Mouse (Mus musculus): Measurements from ENCODE around the gene Hus1. TPM values are rescaled to one million over a fixed set of nuclear protein-coding genes. Genes with fewer than 3 reads are reported as not detected.

The Hus1 gene
- polyA plus RNA-seq, 1 experiment from 2014 or later, result 20.5 TPM

GRCm38 (mm10) chr11:8988084-8988483, 22.9 kb downstream of the Hus1 start:
- 83% methylated on average over 4 of the region's 4 CpGs for WGBS
- no peak overlapping the region for H3K27ac ChIP-seq (ENCODE audit: low read length)
- no peak overlapping the region for H3K4me3 ChIP-seq (ENCODE audit: low read length)
- H3K4me1 ChIP-seq (ENCODE audit: insufficient read depth, low read length), result no peaks in the 10 kb centered on the region
- 0 out of 2 replicates have a peak, but pooled peaks cover 3% of the 10 kb centered on the region for H3K9me3 ChIP-seq (ENCODE audit: low read length)
- no peak overlapping the region for H3K4me2 ChIP-seq (replicated peaks; ENCODE audit: low read depth, low read length)
- no peak overlapping the region for H3K9ac ChIP-seq (replicated peaks; ENCODE audit: low read length)
- ATAC-seq (ENCODE audit: low FRiP score, low TSS enrichment), result no peak
- H3K36me3 ChIP-seq (ENCODE audit: insufficient read depth, low read length), result peaks cover 20% of the 10 kb centered on the region
- H3K27me3 ChIP-seq (ENCODE audit: insufficient read depth, low read length), result no peaks in the 10 kb centered on the region

GRCm38 (mm10) chr11:8986058-8986457, 24.9 kb downstream of the Hus1 start:
- no peak for ATAC-seq (ENCODE audit: low FRiP score, low TSS enrichment)
- peaks cover 3% of the 10 kb centered on the region for H3K36me3 ChIP-seq (ENCODE audit: insufficient read depth, low read length)
- H3K27me3 ChIP-seq (ENCODE audit: insufficient read depth, low read length), result no peaks in the 10 kb centered on the region
- no peaks in the 10 kb centered on the region for H3K9me3 ChIP-seq (ENCODE audit: low read length)
- H3K4me2 ChIP-seq (replicated peaks; ENCODE audit: low read depth, low read length), result no peak overlapping the region
- H3K9ac ChIP-seq (replicated peaks; ENCODE audit: low read length), result no peak overlapping the region
- no peak overlapping the region for H3K4me3 ChIP-seq (ENCODE audit: low read length)
- no peaks in the 10 kb centered on the region for H3K4me1 ChIP-seq (ENCODE audit: insufficient read depth, low read length)
- H3K27ac ChIP-seq (ENCODE audit: low read length), result peak overlapping the region; percentile 1; the same call in 1 of the 2 replicates

- no peak overlapping the region for H3K4me2 ChIP-seq (replicated peaks; ENCODE audit: low read depth, low read length)
- no peaks in the 10 kb centered on the region for H3K4me1 ChIP-seq (ENCODE audit: insufficient read depth, low read length)
- ATAC-seq (ENCODE audit: low FRiP score, low TSS enrichment), result no peak
- 42% methylated on average over 6 of the region's 6 CpGs for WGBS
- H3K27me3 ChIP-seq (ENCODE audit: insufficient read depth, low read length), result no peaks in the 10 kb centered on the region
- no peak overlapping the region for H3K27ac ChIP-seq (ENCODE audit: low read length)
- H3K9me3 ChIP-seq (ENCODE audit: low read length), result no peaks in the 10 kb centered on the region
- H3K4me3 ChIP-seq (ENCODE audit: low read length), result no peak overlapping the region
- H3K9ac ChIP-seq (replicated peaks; ENCODE audit: low read length), result no peak overlapping the region
- no peaks in the 10 kb centered on the region for H3K36me3 ChIP-seq (ENCODE audit: insufficient read depth, low read length)
Observed at GRCm38 (mm10) chr11:8983237-8983861, 27.6 kb downstream of the Hus1 start.

GRCm38 (mm10) chr11:8978154-8978553, 32.8 kb downstream of the Hus1 start:
- Histone ChIP-seq H3K4me3 (ENCODE audit: low read length) (no peak overlapping the region), H3K36me3 (ENCODE audit: insufficient read depth, low read length) (no peaks in the 10 kb centered on the region), H3K27ac (ENCODE audit: low read length) (no peak overlapping the region), H3K9me3 (ENCODE audit: low read length) (no peaks in the 10 kb centered on the region), H3K9ac (replicated peaks; ENCODE audit: low read length) (no peak overlapping the region), H3K4me2 (replicated peaks; ENCODE audit: low read depth, low read length) (no peak overlapping the region), H3K27me3 (ENCODE audit: insufficient read depth, low read length) (no peaks in the 10 kb centered on the region), H3K4me1 (ENCODE audit: insufficient read depth, low read length) (peaks cover 4% of the 10 kb centered on the region; the same call in 1 of the 2 replicates)
- WGBS, result 86% methylated on average over 4 of the region's 4 CpGs
- no peak for ATAC-seq (ENCODE audit: low FRiP score, low TSS enrichment)

- Histone ChIP-seq H3K4me3 (ENCODE audit: low read length) (no peak within 1 kb of the TSS), H3K4me1 (ENCODE audit: insufficient read depth, low read length) (peaks cover 4% of the 10 kb centered on the region; the same call in 1 of the 2 replicates), H3K9ac (replicated peaks; ENCODE audit: low read length) (no peak within 1 kb of the TSS), H3K27me3 (ENCODE audit: insufficient read depth, low read length) (no peaks in the 10 kb centered on the region), H3K27ac (ENCODE audit: low read length) (no peak within 1 kb of the TSS), H3K4me2 (replicated peaks; ENCODE audit: low read depth, low read length) (no peak within 1 kb of the TSS), H3K36me3 (ENCODE audit: insufficient read depth, low read length) (no peaks in the 10 kb centered on the region), H3K9me3 (ENCODE audit: low read length) (no peaks in the 10 kb centered on the region)
- ATAC-seq (ENCODE audit: low FRiP score, low TSS enrichment), result no peak
- 72% methylated on average over 3 of the region's 3 CpGs for WGBS
Observed at GRCm38 (mm10) chr11:8973166-8973565, 37.8 kb downstream of the Hus1 start, which contains the start of gene Pkd1l1. Gene Pkd1l1 (minus strand): TSS chr11:8973266.

- ATAC-seq (ENCODE audit: low FRiP score, low TSS enrichment), result no peak
- no peaks in the 10 kb centered on the region for H3K27me3 ChIP-seq (ENCODE audit: insufficient read depth, low read length)
- H3K9ac ChIP-seq (replicated peaks; ENCODE audit: low read length), result no peak overlapping the region
- WGBS, result 79% methylated on average over 6 of the region's 6 CpGs
- no peak overlapping the region for H3K4me3 ChIP-seq (ENCODE audit: low read length)
- no peaks in the 10 kb centered on the region for H3K36me3 ChIP-seq (ENCODE audit: insufficient read depth, low read length)
- peaks cover 4% of the 10 kb centered on the region; the same call in 1 of the 2 replicates for H3K4me1 ChIP-seq (ENCODE audit: insufficient read depth, low read length)
- H3K27ac ChIP-seq (ENCODE audit: low read length), result no peak overlapping the region
- no peak overlapping the region for H3K4me2 ChIP-seq (replicated peaks; ENCODE audit: low read depth, low read length)
- no peaks in the 10 kb centered on the region for H3K9me3 ChIP-seq (ENCODE audit: low read length)
Observed at GRCm38 (mm10) chr11:8972093-8972492, 38.9 kb downstream of the Hus1 start.

- Histone ChIP-seq H3K27ac (ENCODE audit: low read length) (no peak overlapping the region), H3K4me3 (ENCODE audit: low read length) (no peak overlapping the region), H3K27me3 (ENCODE audit: insufficient read depth, low read length) (no peaks in the 10 kb centered on the region), H3K36me3 (ENCODE audit: insufficient read depth, low read length) (no peaks in the 10 kb centered on the region), H3K9me3 (ENCODE audit: low read length) (no peaks in the 10 kb centered on the region), H3K4me2 (replicated peaks; ENCODE audit: low read depth, low read length) (no peak overlapping the region), H3K9ac (replicated peaks; ENCODE audit: low read length) (no peak overlapping the region), H3K4me1 (ENCODE audit: insufficient read depth, low read length) (no peaks in the 10 kb centered on the region)
- no peak for ATAC-seq (ENCODE audit: low FRiP score, low TSS enrichment)
- WGBS, result 67% methylated on average over 9 of the region's 9 CpGs
Observed at GRCm38 (mm10) chr11:8970509-8970908, 40.5 kb downstream of the Hus1 start.

- Histone ChIP-seq H3K4me1 (ENCODE audit: insufficient read depth, low read length) (no peaks in the 10 kb centered on the region), H3K36me3 (ENCODE audit: insufficient read depth, low read length) (no peaks in the 10 kb centered on the region), H3K4me3 (ENCODE audit: low read length) (no peak overlapping the region), H3K9ac (replicated peaks; ENCODE audit: low read length) (no peak overlapping the region), H3K9me3 (ENCODE audit: low read length) (no peaks in the 10 kb centered on the region), H3K27ac (ENCODE audit: low read length) (no peak overlapping the region), H3K4me2 (replicated peaks; ENCODE audit: low read depth, low read length) (no peak overlapping the region), H3K27me3 (ENCODE audit: insufficient read depth, low read length) (no peaks in the 10 kb centered on the region)
- no peak for ATAC-seq (ENCODE audit: low FRiP score, low TSS enrichment)
- WGBS, result 95% methylated on average over 7 of the region's 7 CpGs
Observed at GRCm38 (mm10) chr11:8968094-8968493, 42.9 kb downstream of the Hus1 start.

GRCm38 (mm10) chr11:8958572-8958971, 52.4 kb downstream of the Hus1 start:
- Histone ChIP-seq H3K9ac (replicated peaks; ENCODE audit: low read length) (no peak overlapping the region), H3K9me3 (ENCODE audit: low read length) (no peaks in the 10 kb centered on the region; the same call in 1 of the 2 replicates), H3K36me3 (ENCODE audit: insufficient read depth, low read length) (no peaks in the 10 kb centered on the region), H3K4me1 (ENCODE audit: insufficient read depth, low read length) (0 out of 2 replicates have a peak, but pooled peaks cover 3% of the 10 kb centered on the region), H3K27ac (ENCODE audit: low read length) (no peak overlapping the region), H3K27me3 (ENCODE audit: insufficient read depth, low read length) (no peaks in the 10 kb centered on the region), H3K4me2 (replicated peaks; ENCODE audit: low read depth, low read length) (no peak overlapping the region), H3K4me3 (ENCODE audit: low read length) (no peak overlapping the region)
- no peak for ATAC-seq (ENCODE audit: low FRiP score, low TSS enrichment)
- 61% methylated on average over 10 of the region's 10 CpGs for WGBS

- Histone ChIP-seq H3K9me3 (ENCODE audit: low read length) (no peaks in the 10 kb centered on the region; the same call in 1 of the 2 replicates), H3K27me3 (ENCODE audit: insufficient read depth, low read length) (no peaks in the 10 kb centered on the region), H3K4me3 (ENCODE audit: low read length) (no peak overlapping the region), H3K36me3 (ENCODE audit: insufficient read depth, low read length) (no peaks in the 10 kb centered on the region), H3K27ac (ENCODE audit: low read length) (0 out of 2 replicates have a peak overlapping the region, but pooled peaks have one; percentile 12), H3K4me1 (ENCODE audit: insufficient read depth, low read length) (0 out of 2 replicates have a peak, but pooled peaks cover 3% of the 10 kb centered on the region), H3K4me2 (replicated peaks; ENCODE audit: low read depth, low read length) (no peak overlapping the region), H3K9ac (replicated peaks; ENCODE audit: low read length) (no peak overlapping the region)
- 41% methylated on average over 4 of the region's 4 CpGs for WGBS
- ATAC-seq (ENCODE audit: low FRiP score, low TSS enrichment), result no peak
Observed at GRCm38 (mm10) chr11:8958108-8958507, 52.9 kb downstream of the Hus1 start.
